Mouse (Mus musculus) activated CD4-positive, CD25-positive, alpha-beta regulatory T cell (primary cell): ENCODE data around the gene Lpcat2. TPM values are rescaled to one million over a fixed set of nuclear protein-coding genes. Genes with fewer than 3 reads are reported as not detected.

ENCODE experiments used
- polyA plus RNA-seq, 2 experiments: library from polyadenylated mRNA; unstranded; fragments of 100-300 nt; shearing (Covaris generic); gene quantifications; one replicate each; pipeline ENCODE4 v1.2.1; 2017

Lpcat2 gene
- 1 to 10 TPM in 1 of 2 experiments, under 1 TPM in 1; 0.70 to 2.0 TPM for polyA plus RNA-seq

GRCm38 (mm10) chr8:92855171-92855894 is at the start of gene Lpcat2:
Gene Lpcat2, plus strand, starts transcription at chr8:92855339.

GRCm38 (mm10) chr8:92827243-92828034 is 27.7 kb upstream of the Lpcat2 start, which contains the start of gene Mmp2:
Gene Mmp2, plus strand, starts transcription at chr8:92827291.

GRCm38 (mm10) chr8:92901107-92901506 is 46.0 kb downstream of the Lpcat2 start, which contains the start of gene Capns2:
Gene Capns2, plus strand, starts transcription at chr8:92901407.

GRCm38 (mm10) chr8:92959779-92960178 is 104.6 kb downstream of the Lpcat2 start, which contains the start of gene Slc6a2:
Gene Slc6a2, plus strand, starts transcription at chr8:92960079.

Other genes starting within 250 kb of the Lpcat2 start
- under 1 TPM in 1 of 2 experiments, not detected in 1; 0.05 TPM for gene Irx6, start 181.1 kb upstream of the Lpcat2 start, polyA plus RNA-seq
- gene Mmp2, start 28.0 kb upstream of the Lpcat2 start, polyA plus RNA-seq = not detected
- gene Capns2, start 46.1 kb downstream of the Lpcat2 start, polyA plus RNA-seq = not detected
- gene Slc6a2, start 104.7 kb downstream of the Lpcat2 start, polyA plus RNA-seq = under 1 TPM in 1 of 2 experiments, not detected in 1; 0.26 TPM
- not detected for gene Ces1a, start 192.9 kb downstream of the Lpcat2 start, polyA plus RNA-seq
- not detected for gene Ces1b, start 224.7 kb downstream of the Lpcat2 start, polyA plus RNA-seq